41 mouse cellular contexts compared by ENCODE assay signal in the genomic region with DNA sequence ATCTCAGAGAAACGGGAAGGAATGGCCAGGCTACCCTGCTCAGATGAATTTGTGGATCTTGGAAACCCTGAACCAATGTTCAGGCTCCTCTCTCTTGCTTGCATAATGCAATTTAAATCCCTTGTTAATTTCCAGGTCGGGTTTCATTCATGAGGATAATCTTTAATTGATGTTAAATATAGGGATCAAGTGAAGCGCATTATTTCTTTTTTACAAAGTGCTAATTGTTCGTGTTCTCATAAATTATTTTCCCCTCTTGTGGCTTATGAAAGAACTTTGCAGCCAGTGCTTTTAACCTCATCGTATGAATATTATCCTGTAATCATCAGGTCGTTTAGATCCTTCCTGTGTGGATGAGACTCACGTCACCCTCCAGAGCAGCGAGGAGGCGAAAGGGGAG. TPM values are rescaled to one million over a fixed set of nuclear protein-coding genes. Genes with fewer than 3 reads are reported as not detected.
"Had no signal": no experiment of that assay in that cellular context is flagged by ENCODE, and none has a peak within 500 bp of the region (broad histone marks: within the 10 kb centered on the region; RNA-seq: fewer than 3 reads in every experiment).

No protein-coding gene starts in this region.

- DNase-seq: gastrocnemius, adult 2 months; gastrocnemius, postnatal 10 days; gastrocnemius, postnatal 25 days; heart, adult 11 months; heart, adult 2 months; heart, postnatal 14 days; heart, postnatal 36 days; kidney, adult 11 months; kidney, adult 2 months; kidney, adult 9 months; kidney, postnatal 14 days; kidney, postnatal 36 days; layer of hippocampus, adult 9-11 months; layer of hippocampus, postnatal 36 days; left cerebral cortex, postnatal 4 days had no signal

- H3K36me3 ChIP-seq: heart, embryonic 13.5 days; heart, embryonic 15.5 days; hindbrain, embryonic 13.5 days; hindbrain, embryonic 15.5 days; kidney, embryonic 15.5 days; limb, embryonic 13.5 days; limb, embryonic 15.5 days; liver, embryonic 12.5 days had no signal

- H3K4me1 ChIP-seq: hindbrain, embryonic 15.5 days; liver, embryonic 12.5 days had no signal

- ATAC-seq: hindbrain, postnatal 0 days; intestine, embryonic 16.5 days; liver, embryonic 12.5 days had no signal

- H3K4me3 ChIP-seq: gastrocnemius, adult 2 months; heart, adult 2 months; heart, embryonic 13.5 days; heart, embryonic 15.5 days; hindbrain, embryonic 13.5 days; hindbrain, embryonic 15.5 days; kidney, embryonic 15.5 days; limb, embryonic 13.5 days; limb, embryonic 15.5 days; liver, embryonic 12.5 days had no signal

- H3K9ac ChIP-seq: heart, embryonic 13.5 days; heart, embryonic 15.5 days; hindbrain, embryonic 13.5 days; hindbrain, embryonic 15.5 days; kidney, embryonic 15.5 days; limb, embryonic 13.5 days; limb, embryonic 15.5 days; liver, embryonic 12.5 days; liver, embryonic 14.5 days had no signal

- H3K27ac ChIP-seq: gastrocnemius, adult 2 months; heart, adult 2 months; heart, embryonic 13.5 days; heart, embryonic 15.5 days; hindbrain, embryonic 13.5 days; hindbrain, embryonic 15.5 days; hindbrain, postnatal 0 days; kidney, embryonic 15.5 days; kidney, postnatal 0 days; limb, embryonic 13.5 days; limb, embryonic 15.5 days; liver, embryonic 12.5 days; liver, embryonic 14.5 days had no signal

- H3K4me2 ChIP-seq: heart, embryonic 11.5 days; heart, embryonic 13.5 days; heart, embryonic 15.5 days; hindbrain, embryonic 13.5 days; hindbrain, embryonic 15.5 days; kidney, embryonic 15.5 days; limb, embryonic 13.5 days; limb, embryonic 15.5 days; liver, embryonic 12.5 days had no signal

- H3K9me3 ChIP-seq: heart, embryonic 13.5 days; heart, embryonic 15.5 days; hindbrain, embryonic 13.5 days; hindbrain, embryonic 15.5 days; kidney, embryonic 15.5 days; limb, embryonic 13.5 days; limb, embryonic 15.5 days; liver, embryonic 12.5 days had no signal

RNA-seq across cellular contexts. Expression of a gene that starts 44.9 kb away (rescaled TPM):
- total RNA-seq: gastrocnemius, adult 2 months; gastrocnemius, postnatal 10 days; gastrocnemius, postnatal 25 days; gastrocnemius, postnatal 4 days; heart, adult 2 months; heart, postnatal 14 days; heart, postnatal 36 days; hematopoietic stem cell, adult 5-6 weeks; hindbrain, postnatal 0 days; layer of hippocampus, adult 18-20 months; layer of hippocampus, postnatal 14 days; layer of hippocampus, postnatal 36 days; left cerebral cortex, adult 18-20 months; left cerebral cortex, adult 8-10 months; left cerebral cortex, postnatal 10 days; left cerebral cortex, postnatal 25 days; left cerebral cortex, postnatal 4 days; liver, adult 2 months had no signal
- polyA plus RNA-seq: heart, adult 2 months; heart, embryonic 11.5 days; heart, embryonic 13.5 days; heart, embryonic 15.5 days; hindbrain, embryonic 11.5 days; hindbrain, embryonic 13.5 days; hindbrain, embryonic 15.5 days; hindbrain, postnatal 0 days; intestine, embryonic 14.5 days; intestine, embryonic 16.5 days; kidney, adult 2 months; kidney, embryonic 15.5 days; kidney, postnatal 0 days; large intestine, adult 2 months; limb, embryonic 11.5 days; limb, embryonic 13.5 days; limb, embryonic 15.5 days; liver, embryonic 12.5 days; liver, embryonic 14.5 days had no signal
